Mouse (Mus musculus): Measurements from ENCODE around the gene Gm128.

DNA sequence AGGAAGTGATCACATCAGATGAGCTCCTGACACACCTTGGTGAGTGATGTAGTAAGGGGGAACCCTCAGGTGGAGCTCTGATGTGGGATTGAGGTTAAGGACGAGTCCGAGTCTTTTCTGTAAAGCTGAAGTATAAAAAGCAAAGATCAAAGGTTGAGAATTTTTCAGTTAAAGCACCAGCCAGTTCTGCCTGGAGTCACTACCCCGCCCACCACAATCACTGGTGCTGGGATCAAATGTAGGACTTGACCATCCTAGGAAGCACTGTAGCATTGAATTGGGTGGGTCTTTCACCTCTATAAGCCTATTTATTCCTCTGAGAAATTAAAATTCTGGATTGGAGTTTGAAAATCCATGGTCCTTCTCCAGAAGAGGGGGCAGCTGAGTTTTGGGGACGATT is 49.6 kb upstream of the Gm128 start:
- TF ChIP-seq CTCF (IDR thresholded peaks at IDR 0.05; ENCODE audit: extremely low read depth, insufficient read depth, low read length) = no peak
- TF ChIP-seq POLR2A (IDR thresholded peaks at IDR 0.05; ENCODE audit: extremely low read depth, insufficient read depth, low read length) = no peak
